Mouse (Mus musculus) liver (tissue): ENCODE measurements around the gene Asic3.
"Not testable (repeated sequence)": the region's sequence is repeated elsewhere in the genome, so short reads cannot be mapped to it uniquely, and the experiment has no call there.

Experiments
- DNase-seq: peaks from one replicate; pipeline ENCODE4 v3.0.0-alpha.2; 2020; ENCODE audit warnings: mixed read lengths

The Asic3 gene

GRCm38 (mm10) chr5:24388246-24388915 lies 24.8 kb upstream of the Asic3 start:
- no peak for DNase-seq

- peak; percentile 50 for DNase-seq
These were observed 24.1 kb upstream of the Asic3 start for GRCm38 (mm10) chr5:24389011-24389657.

- DNase-seq: no peak
These were observed 23.6 kb upstream of the Asic3 start for GRCm38 (mm10) chr5:24389658-24390020.

- no peak for DNase-seq
These were observed 21.3 kb upstream of the Asic3 start, which contains the start of gene Atg9b for GRCm38 (mm10) chr5:24391864-24392263. Gene Atg9b, minus strand, starts transcription at chr5:24392143.

GRCm38 (mm10) chr5:24392724-24393123 lies 20.5 kb upstream of the Asic3 start:
- DNase-seq: no peak

GRCm38 (mm10) chr5:24393392-24393997 lies 19.7 kb upstream of the Asic3 start, which contains the start of gene Abcb8:
Gene Abcb8, plus strand, starts transcription at chr5:24393663.
- peak; percentile 84 for DNase-seq

- DNase-seq: peak; percentile 91
These were observed 18.9 kb upstream of the Asic3 start for GRCm38 (mm10) chr5:24394165-24394894.

GRCm38 (mm10) chr5:24396254-24396653 lies 16.9 kb upstream of the Asic3 start:
- not testable (repeated sequence) for DNase-seq

- no peak for DNase-seq
These were observed 13.5 kb upstream of the Asic3 start for GRCm38 (mm10) chr5:24399686-24400085.

GRCm38 (mm10) chr5:24400362-24400761 lies 12.8 kb upstream of the Asic3 start:
- DNase-seq: no peak

GRCm38 (mm10) chr5:24400911-24401605 lies 12.1 kb upstream of the Asic3 start:
- no peak for DNase-seq

- DNase-seq: no peak
These were observed 11.2 kb upstream of the Asic3 start for GRCm38 (mm10) chr5:24401969-24402368.

GRCm38 (mm10) chr5:24404594-24405360 lies 8.4 kb upstream of the Asic3 start:
- no peak for DNase-seq

- no peak for DNase-seq
These were observed 7.8 kb upstream of the Asic3 start for GRCm38 (mm10) chr5:24405389-24405876.

- DNase-seq: no peak
These were observed 4.5 kb upstream of the Asic3 start for GRCm38 (mm10) chr5:24408651-24409050.

- DNase-seq: no peak
These were observed 3.7 kb upstream of the Asic3 start for GRCm38 (mm10) chr5:24409466-24409865.

- DNase-seq: no peak
These were observed 1.1 kb upstream of the Asic3 start for GRCm38 (mm10) chr5:24412063-24412462.

- DNase-seq: no peak
These were observed 746 bp downstream of the Asic3 start for GRCm38 (mm10) chr5:24413938-24414337.

- DNase-seq: peak; percentile 65
These were observed 3.1 kb downstream of the Asic3 start for GRCm38 (mm10) chr5:24416222-24416736.

GRCm38 (mm10) chr5:24417587-24417986 lies 4.4 kb downstream of the Asic3 start:
- DNase-seq: no peak

GRCm38 (mm10) chr5:24420381-24420780 lies 7.2 kb downstream of the Asic3 start:
- DNase-seq: no peak
